Mouse (Mus musculus): Measurements from ENCODE around the gene Prlr. TPM values are rescaled to one million over a fixed set of nuclear protein-coding genes. Genes with fewer than 3 reads are reported as not detected.

Prlr gene
- polyA plus RNA-seq, 1 experiment from 2014 or later = 6.7 TPM

DNA sequence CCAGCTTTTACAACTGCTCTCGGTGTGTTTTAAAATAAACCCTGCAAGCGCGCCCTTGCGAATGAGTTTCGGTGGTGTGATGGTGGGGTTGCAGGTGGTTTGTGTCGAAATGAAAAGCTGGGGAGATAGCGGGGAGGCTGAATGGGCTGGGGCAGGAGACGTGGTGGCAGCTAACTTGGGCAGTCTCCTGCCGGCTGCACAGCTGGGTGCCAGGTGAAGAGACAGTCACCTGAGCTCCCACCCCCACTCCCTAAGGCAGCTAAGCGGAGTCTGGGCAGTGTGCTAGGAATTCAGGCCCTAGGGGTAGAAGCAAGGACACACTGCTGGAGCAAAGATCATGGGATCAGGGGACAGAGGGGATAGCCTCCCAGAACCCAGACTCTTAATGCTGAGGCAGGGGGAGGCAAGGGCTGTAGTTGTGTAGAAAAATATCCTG, 1.1 kb downstream of the Prlr start:
- peak overlapping the region; percentile 83 for H3K4me2 ChIP-seq (ENCODE audit: low read depth, low read length)
- H3K27ac ChIP-seq (ENCODE audit: low read length) = no peak overlapping the region
- peak; percentile 44; the same call in 1 of the 2 replicates for ATAC-seq (ENCODE audit: insufficient read depth, low FRiP score)
- H3K9ac ChIP-seq (ENCODE audit: low read length) = peak overlapping the region; percentile 62; the same call in 1 of the 2 replicates
- 3% methylated on average over 10 of the region's 10 CpGs for WGBS
- H3K9me3 ChIP-seq (replicated peaks; ENCODE audit: control insufficient read depth, low read length) = no peaks in the 10 kb centered on the region
- H3K4me1 ChIP-seq (ENCODE audit: control insufficient read depth, insufficient read depth, low read length) = 0 out of 2 replicates have a peak, but pooled peaks cover 5% of the 10 kb centered on the region
- no peaks in the 10 kb centered on the region for H3K36me3 ChIP-seq (ENCODE audit: control insufficient read depth, insufficient read depth, low read length)
- H3K27me3 ChIP-seq (ENCODE audit: control insufficient read depth, insufficient read depth, low read length) = no peaks in the 10 kb centered on the region; the same call in 1 of the 2 replicates
- H3K4me3 ChIP-seq (replicated peaks; ENCODE audit: low read length) = peak overlapping the region; percentile 44

GRCm38 (mm10) chr15:10180694-10181093, 3.7 kb downstream of the Prlr start:
- 66% methylated on average over 4 of the region's 4 CpGs for WGBS
- Histone ChIP-seq H3K4me2 (ENCODE audit: low read depth, low read length) (no peak overlapping the region), H3K9ac (ENCODE audit: low read length) (no peak overlapping the region), H3K4me3 (replicated peaks; ENCODE audit: low read length) (no peak overlapping the region), H3K27me3 (ENCODE audit: control insufficient read depth, insufficient read depth, low read length) (no peaks in the 10 kb centered on the region; the same call in 1 of the 2 replicates), H3K4me1 (ENCODE audit: control insufficient read depth, insufficient read depth, low read length) (0 out of 2 replicates have a peak, but pooled peaks cover 5% of the 10 kb centered on the region), H3K9me3 (replicated peaks; ENCODE audit: control insufficient read depth, low read length) (no peaks in the 10 kb centered on the region), H3K36me3 (ENCODE audit: control insufficient read depth, insufficient read depth, low read length) (no peaks in the 10 kb centered on the region), H3K27ac (ENCODE audit: low read length) (no peak overlapping the region)
- no peak for ATAC-seq (ENCODE audit: insufficient read depth, low FRiP score)

GRCm38 (mm10) chr15:10192101-10192630, 15.1 kb downstream of the Prlr start:
- ATAC-seq (ENCODE audit: insufficient read depth, low FRiP score) = no peak
- H3K27me3 ChIP-seq (ENCODE audit: control insufficient read depth, insufficient read depth, low read length) = no peaks in the 10 kb centered on the region
- no peak overlapping the region for H3K4me2 ChIP-seq (ENCODE audit: low read depth, low read length)
- no peak overlapping the region for H3K9ac ChIP-seq (ENCODE audit: low read length)
- H3K9me3 ChIP-seq (replicated peaks; ENCODE audit: control insufficient read depth, low read length) = no peaks in the 10 kb centered on the region
- 72% methylated on average over 6 of the region's 6 CpGs for WGBS
- H3K4me1 ChIP-seq (ENCODE audit: control insufficient read depth, insufficient read depth, low read length) = no peaks in the 10 kb centered on the region
- no peaks in the 10 kb centered on the region for H3K36me3 ChIP-seq (ENCODE audit: control insufficient read depth, insufficient read depth, low read length)
- H3K4me3 ChIP-seq (replicated peaks; ENCODE audit: low read length) = no peak overlapping the region
- no peak overlapping the region for H3K27ac ChIP-seq (ENCODE audit: low read length)

- H3K27ac ChIP-seq (ENCODE audit: low read length) = no peak overlapping the region
- no peak for ATAC-seq (ENCODE audit: insufficient read depth, low FRiP score)
- H3K4me2 ChIP-seq (ENCODE audit: low read depth, low read length) = no peak overlapping the region
- 79% methylated on average over 5 of the region's 5 CpGs for WGBS
- H3K36me3 ChIP-seq (ENCODE audit: control insufficient read depth, insufficient read depth, low read length) = no peaks in the 10 kb centered on the region
- no peak overlapping the region for H3K4me3 ChIP-seq (replicated peaks; ENCODE audit: low read length)
- H3K9ac ChIP-seq (ENCODE audit: low read length) = no peak overlapping the region
- H3K9me3 ChIP-seq (replicated peaks; ENCODE audit: control insufficient read depth, low read length) = no peaks in the 10 kb centered on the region
- H3K27me3 ChIP-seq (ENCODE audit: control insufficient read depth, insufficient read depth, low read length) = no peaks in the 10 kb centered on the region
- no peaks in the 10 kb centered on the region for H3K4me1 ChIP-seq (ENCODE audit: control insufficient read depth, insufficient read depth, low read length)
Measured at GRCm38 (mm10) chr15:10200991-10201390, 24.0 kb downstream of the Prlr start.

- no peak for ATAC-seq (ENCODE audit: insufficient read depth, low FRiP score)
- WGBS = 81% methylated on average over 7 of the region's 7 CpGs
- no peak overlapping the region for H3K4me3 ChIP-seq (replicated peaks; ENCODE audit: low read length)
- H3K4me2 ChIP-seq (ENCODE audit: low read depth, low read length) = no peak overlapping the region
- no peak overlapping the region for H3K9ac ChIP-seq (ENCODE audit: low read length)
- no peak overlapping the region for H3K27ac ChIP-seq (ENCODE audit: low read length)
- H3K9me3 ChIP-seq (replicated peaks; ENCODE audit: control insufficient read depth, low read length) = no peaks in the 10 kb centered on the region
- H3K4me1 ChIP-seq (ENCODE audit: control insufficient read depth, insufficient read depth, low read length) = no peaks in the 10 kb centered on the region
- H3K36me3 ChIP-seq (ENCODE audit: control insufficient read depth, insufficient read depth, low read length) = no peaks in the 10 kb centered on the region
- no peaks in the 10 kb centered on the region for H3K27me3 ChIP-seq (ENCODE audit: control insufficient read depth, insufficient read depth, low read length)
Measured at GRCm38 (mm10) chr15:10202504-10203302, 25.7 kb downstream of the Prlr start.

- no peak for ATAC-seq (ENCODE audit: insufficient read depth, low FRiP score)
- 53% methylated on average over 4 of the region's 4 CpGs for WGBS
- no peaks in the 10 kb centered on the region for H3K36me3 ChIP-seq (ENCODE audit: control insufficient read depth, insufficient read depth, low read length)
Measured at GRCm38 (mm10) chr15:10210261-10210770, 33.3 kb downstream of the Prlr start.

GRCm38 (mm10) chr15:10211992-10212391, 35.0 kb downstream of the Prlr start:
- no peaks in the 10 kb centered on the region for H3K27me3 ChIP-seq (ENCODE audit: control insufficient read depth, insufficient read depth, low read length)
- H3K9ac ChIP-seq (ENCODE audit: low read length) = no peak overlapping the region
- H3K4me2 ChIP-seq (ENCODE audit: low read depth, low read length) = no peak overlapping the region
- no peaks in the 10 kb centered on the region for H3K36me3 ChIP-seq (ENCODE audit: control insufficient read depth, insufficient read depth, low read length)
- H3K4me3 ChIP-seq (replicated peaks; ENCODE audit: low read length) = no peak overlapping the region
- H3K9me3 ChIP-seq (replicated peaks; ENCODE audit: control insufficient read depth, low read length) = no peaks in the 10 kb centered on the region
- no peak for ATAC-seq (ENCODE audit: insufficient read depth, low FRiP score)
- no peak overlapping the region for H3K27ac ChIP-seq (ENCODE audit: low read length)
- H3K4me1 ChIP-seq (ENCODE audit: control insufficient read depth, insufficient read depth, low read length) = no peaks in the 10 kb centered on the region

More at GRCm38 (mm10) chr15:10210261-10210770, 33.3 kb downstream of the Prlr start:
- no peak overlapping the region for H3K4me2 ChIP-seq (ENCODE audit: low read depth, low read length)
- no peaks in the 10 kb centered on the region for H3K9me3 ChIP-seq (replicated peaks; ENCODE audit: control insufficient read depth, low read length)
- H3K27ac ChIP-seq (ENCODE audit: low read length) = no peak overlapping the region
- no peaks in the 10 kb centered on the region for H3K4me1 ChIP-seq (ENCODE audit: control insufficient read depth, insufficient read depth, low read length)
- H3K4me3 ChIP-seq (replicated peaks; ENCODE audit: low read length) = no peak overlapping the region
- H3K9ac ChIP-seq (ENCODE audit: low read length) = no peak overlapping the region
- H3K27me3 ChIP-seq (ENCODE audit: control insufficient read depth, insufficient read depth, low read length) = no peaks in the 10 kb centered on the region

- H3K4me2 ChIP-seq (ENCODE audit: low read depth, low read length) = no peak overlapping the region
- H3K9ac ChIP-seq (ENCODE audit: low read length) = no peak overlapping the region
- ATAC-seq (ENCODE audit: insufficient read depth, low FRiP score) = no peak
- no peaks in the 10 kb centered on the region for H3K4me1 ChIP-seq (ENCODE audit: control insufficient read depth, insufficient read depth, low read length)
- H3K27ac ChIP-seq (ENCODE audit: low read length) = no peak overlapping the region
- H3K4me3 ChIP-seq (replicated peaks; ENCODE audit: low read length) = no peak overlapping the region
- WGBS = 84% methylated on average over 6 of the region's 6 CpGs
- no peaks in the 10 kb centered on the region for H3K36me3 ChIP-seq (ENCODE audit: control insufficient read depth, insufficient read depth, low read length)
- H3K9me3 ChIP-seq (replicated peaks; ENCODE audit: control insufficient read depth, low read length) = no peaks in the 10 kb centered on the region
- H3K27me3 ChIP-seq (ENCODE audit: control insufficient read depth, insufficient read depth, low read length) = no peaks in the 10 kb centered on the region
Measured at GRCm38 (mm10) chr15:10213213-10213612, 36.2 kb downstream of the Prlr start.

DNA sequence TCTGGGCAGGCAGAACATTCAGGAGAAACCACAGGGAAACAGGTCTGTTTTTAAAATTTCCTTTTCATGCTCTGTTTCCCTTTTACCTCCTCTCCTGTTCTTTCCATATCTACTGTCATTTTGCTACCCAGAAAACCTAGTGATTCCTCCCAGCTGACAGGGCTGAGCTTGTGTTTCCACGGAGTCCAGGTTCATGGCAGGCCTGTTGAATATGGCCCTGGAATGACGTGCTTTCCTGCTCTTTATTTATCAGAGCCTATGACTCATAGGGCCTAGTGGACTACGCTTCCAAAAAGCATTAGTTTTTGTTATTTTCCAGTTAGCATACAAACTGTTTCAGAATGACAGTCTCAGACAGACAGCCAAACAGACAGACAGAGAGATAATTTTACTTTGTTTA, 36.7 kb downstream of the Prlr start:
- Histone ChIP-seq H3K4me3 (replicated peaks; ENCODE audit: low read length) (no peak overlapping the region), H3K36me3 (ENCODE audit: control insufficient read depth, insufficient read depth, low read length) (no peaks in the 10 kb centered on the region)
- WGBS = 44% methylated on average over 3 of the region's 3 CpGs

More for the DNA sequence above, 36.7 kb downstream of the Prlr start:
- H3K4me2 ChIP-seq (ENCODE audit: low read depth, low read length) = no peak overlapping the region
- H3K9ac ChIP-seq (ENCODE audit: low read length) = no peak overlapping the region
- H3K9me3 ChIP-seq (replicated peaks; ENCODE audit: control insufficient read depth, low read length) = no peaks in the 10 kb centered on the region
- ATAC-seq (ENCODE audit: insufficient read depth, low FRiP score) = no peak
- no peaks in the 10 kb centered on the region for H3K4me1 ChIP-seq (ENCODE audit: control insufficient read depth, insufficient read depth, low read length)
- H3K27ac ChIP-seq (ENCODE audit: low read length) = no peak overlapping the region
- no peaks in the 10 kb centered on the region for H3K27me3 ChIP-seq (ENCODE audit: control insufficient read depth, insufficient read depth, low read length)
